Mouse (Mus musculus): Measurements from ENCODE around the gene Ikbip.
A peak's percentile ranks its signal among the peaks of the same experiment; 100 is the strongest.

Ikbip gene

GRCm38 (mm10) chr10:91116958-91117357, 34.2 kb downstream of the Ikbip start:
- DNase-seq (ENCODE audit: extremely low read depth, insufficient read length, low spot score): no peak

- no peak for DNase-seq (ENCODE audit: extremely low read depth, insufficient read length, low spot score)
Measured at GRCm38 (mm10) chr10:91122646-91123045, 39.9 kb downstream of the Ikbip start.

GRCm38 (mm10) chr10:91123281-91123827, 40.6 kb downstream of the Ikbip start:
- DNase-seq (ENCODE audit: extremely low read depth, insufficient read length, low spot score): no peak

- peak; percentile 99 for DNase-seq (ENCODE audit: extremely low read depth, insufficient read length, low spot score)
Measured at GRCm38 (mm10) chr10:91123828-91124822, 41.4 kb downstream of the Ikbip start, which contains the start of gene Slc25a3. TSS of gene Slc25a3 (minus strand) at chr10:91124059.

GRCm38 (mm10) chr10:91126618-91127355, 44.0 kb downstream of the Ikbip start:
- DNase-seq (ENCODE audit: extremely low read depth, insufficient read length, low spot score): no peak

GRCm38 (mm10) chr10:91127395-91127794, 44.7 kb downstream of the Ikbip start:
- DNase-seq (ENCODE audit: extremely low read depth, insufficient read length, low spot score): no peak

GRCm38 (mm10) chr10:91128551-91129160, 45.9 kb downstream of the Ikbip start:
- no peak for DNase-seq (ENCODE audit: extremely low read depth, insufficient read length, low spot score)

GRCm38 (mm10) chr10:91130792-91131191, 48.1 kb downstream of the Ikbip start:
- DNase-seq (ENCODE audit: extremely low read depth, insufficient read length, low spot score): no peak

- no peak for DNase-seq (ENCODE audit: extremely low read depth, insufficient read length, low spot score)
Measured at GRCm38 (mm10) chr10:91131565-91131964, 48.8 kb downstream of the Ikbip start.

- DNase-seq (ENCODE audit: extremely low read depth, insufficient read length, low spot score): no peak
Measured at GRCm38 (mm10) chr10:91135302-91135972, 52.7 kb downstream of the Ikbip start.

- DNase-seq (ENCODE audit: extremely low read depth, insufficient read length, low spot score): no peak
Measured at GRCm38 (mm10) chr10:91137400-91137799, 54.7 kb downstream of the Ikbip start.

GRCm38 (mm10) chr10:91138317-91138716, 55.6 kb downstream of the Ikbip start:
- DNase-seq (ENCODE audit: extremely low read depth, insufficient read length, low spot score): peak; percentile 73

- DNase-seq (ENCODE audit: extremely low read depth, insufficient read length, low spot score): no peak
Measured at GRCm38 (mm10) chr10:91139148-91139766, 56.5 kb downstream of the Ikbip start.

- DNase-seq (ENCODE audit: extremely low read depth, insufficient read length, low spot score): peak; percentile 51
Measured at GRCm38 (mm10) chr10:91141564-91141963, 58.8 kb downstream of the Ikbip start.

GRCm38 (mm10) chr10:91142654-91143191, 60.0 kb downstream of the Ikbip start:
- no peak for DNase-seq (ENCODE audit: extremely low read depth, insufficient read length, low spot score)

- DNase-seq (ENCODE audit: extremely low read depth, insufficient read length, low spot score): no peak
Measured at GRCm38 (mm10) chr10:91143313-91144230, 60.8 kb downstream of the Ikbip start.

- DNase-seq (ENCODE audit: extremely low read depth, insufficient read length, low spot score): no peak
Measured at GRCm38 (mm10) chr10:91145413-91145812, 62.7 kb downstream of the Ikbip start.

Measured in 3134 (cell line).